Mouse (Mus musculus): Measurements from ENCODE around the gene Prep. TPM values are rescaled to one million over a fixed set of nuclear protein-coding genes. Genes with fewer than 3 reads are reported as not detected.

Prep gene
- polyA plus RNA-seq (2014; fragmentation: Nextera tagmentation; extraction: Ambion mirVana): 18.3 and 25.5 TPM in 2 replicates

GRCm38 (mm10) chr10:45066931-45067308 is at the start of gene Prep:
Gene Prep (plus strand): TSS chr10:45067203.
- peak within 1 kb of the TSS; percentile 51 for H3K4me2 ChIP-seq (ENCODE audit: low read depth, low read length)
- H3K36me3 ChIP-seq (ENCODE audit: control insufficient read depth, insufficient read depth, low read length): no peaks in the 10 kb centered on the region
- H3K9ac ChIP-seq (replicated peaks; ENCODE audit: low read depth, low read length): peak within 1 kb of the TSS; percentile 87
- WGBS: 0% methylated on average over 38 of the region's 57 CpGs
- peak; percentile 96 for ATAC-seq (ENCODE audit: low read depth)
- H3K9me3 ChIP-seq (ENCODE audit: control insufficient read depth, low read length): no peaks in the 10 kb centered on the region
- no peaks in the 10 kb centered on the region for H3K27me3 ChIP-seq (ENCODE audit: control insufficient read depth, insufficient read depth, low read length)
- H3K4me1 ChIP-seq (ENCODE audit: control insufficient read depth, insufficient read depth, low read length): peaks cover 11% of the 10 kb centered on the region; the same call in 1 of the 2 replicates
- peak within 1 kb of the TSS; percentile 95 for H3K4me3 ChIP-seq (ENCODE audit: low read depth, low read length)
- H3K27ac ChIP-seq (ENCODE audit: low read depth, low read length): peak within 1 kb of the TSS; percentile 78

- ATAC-seq (ENCODE audit: low read depth): no peak
- no peak overlapping the region for H3K4me2 ChIP-seq (ENCODE audit: low read depth, low read length)
- H3K9ac ChIP-seq (replicated peaks; ENCODE audit: low read depth, low read length): no peak overlapping the region
- 92% methylated on average over 13 of the region's 13 CpGs for WGBS
- H3K27ac ChIP-seq (ENCODE audit: low read depth, low read length): no peak overlapping the region
- H3K27me3 ChIP-seq (ENCODE audit: control insufficient read depth, insufficient read depth, low read length): no peaks in the 10 kb centered on the region
- H3K4me1 ChIP-seq (ENCODE audit: control insufficient read depth, insufficient read depth, low read length): no peaks in the 10 kb centered on the region
- H3K4me3 ChIP-seq (ENCODE audit: low read depth, low read length): no peak overlapping the region
- no peaks in the 10 kb centered on the region; the same call in 1 of the 2 replicates for H3K9me3 ChIP-seq (ENCODE audit: control insufficient read depth, low read length)
- H3K36me3 ChIP-seq (ENCODE audit: control insufficient read depth, insufficient read depth, low read length): no peaks in the 10 kb centered on the region
These were observed 49.7 kb upstream of the Prep start for GRCm38 (mm10) chr10:45017352-45017751.

DNA sequence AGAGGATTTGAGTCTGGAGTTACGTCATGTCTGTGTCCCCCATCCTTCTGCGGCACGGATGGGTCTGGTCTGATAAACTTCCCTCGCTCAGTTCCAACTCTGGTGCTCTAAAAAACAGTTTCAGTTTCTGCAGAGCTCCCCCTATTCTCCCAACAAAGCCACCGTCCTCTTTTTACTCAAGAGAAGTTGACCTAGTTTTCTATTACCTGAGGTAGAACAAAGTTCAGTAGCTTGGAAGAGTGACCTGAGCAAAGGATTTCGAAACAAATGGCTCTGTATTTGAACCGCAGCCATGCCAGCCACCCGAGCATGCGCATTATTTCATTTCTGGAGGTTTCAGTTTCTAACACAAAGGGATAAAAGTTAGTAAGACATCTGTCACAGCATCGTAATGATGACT is 49.2 kb upstream of the Prep start:
- 91% methylated on average over 10 of the region's 10 CpGs for WGBS
- Histone ChIP-seq H3K9ac (replicated peaks; ENCODE audit: low read depth, low read length) (no peak overlapping the region), H3K4me2 (ENCODE audit: low read depth, low read length) (no peak overlapping the region), H3K4me3 (ENCODE audit: low read depth, low read length) (no peak overlapping the region), H3K27me3 (ENCODE audit: control insufficient read depth, insufficient read depth, low read length) (no peaks in the 10 kb centered on the region), H3K27ac (ENCODE audit: low read depth, low read length) (no peak overlapping the region), H3K4me1 (ENCODE audit: control insufficient read depth, insufficient read depth, low read length) (no peaks in the 10 kb centered on the region), H3K9me3 (ENCODE audit: control insufficient read depth, low read length) (no peaks in the 10 kb centered on the region; the same call in 1 of the 2 replicates), H3K36me3 (ENCODE audit: control insufficient read depth, insufficient read depth, low read length) (no peaks in the 10 kb centered on the region)
- no peak for ATAC-seq (ENCODE audit: low read depth)

DNA sequence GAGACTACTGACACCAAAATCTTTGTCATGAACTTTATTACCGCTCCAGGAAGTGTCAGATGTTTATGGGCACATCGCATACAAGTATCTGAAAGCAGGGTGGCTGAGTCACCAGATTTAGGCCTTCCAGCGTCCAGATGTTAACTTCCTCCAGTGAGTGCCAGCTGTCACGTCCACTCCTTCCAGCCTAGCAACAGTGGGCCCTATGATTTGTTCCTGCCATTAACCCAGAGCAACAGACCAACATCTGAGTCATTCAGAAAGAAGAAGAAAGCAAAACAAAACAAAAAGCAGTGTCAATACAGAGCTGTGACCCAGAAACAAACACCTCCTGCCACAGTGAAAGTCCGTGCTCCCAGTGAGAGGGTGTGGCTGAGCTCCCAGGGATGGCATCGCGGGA is 47.6 kb upstream of the Prep start:
- WGBS: 30% methylated on average over 7 of the region's 7 CpGs

GRCm38 (mm10) chr10:45019849-45020248 is 47.2 kb upstream of the Prep start:
- Histone ChIP-seq H3K27ac (ENCODE audit: low read depth, low read length) (no peak overlapping the region), H3K9me3 (ENCODE audit: control insufficient read depth, low read length) (no peaks in the 10 kb centered on the region; the same call in 1 of the 2 replicates), H3K4me2 (ENCODE audit: low read depth, low read length) (no peak overlapping the region), H3K27me3 (ENCODE audit: control insufficient read depth, insufficient read depth, low read length) (no peaks in the 10 kb centered on the region), H3K4me3 (ENCODE audit: low read depth, low read length) (no peak overlapping the region), H3K9ac (replicated peaks; ENCODE audit: low read depth, low read length) (no peak overlapping the region), H3K36me3 (ENCODE audit: control insufficient read depth, insufficient read depth, low read length) (no peaks in the 10 kb centered on the region), H3K4me1 (ENCODE audit: control insufficient read depth, insufficient read depth, low read length) (no peaks in the 10 kb centered on the region)
- 84% methylated on average over 10 of the region's 10 CpGs for WGBS
- no peak for ATAC-seq (ENCODE audit: low read depth)

More for the DNA sequence above, 47.6 kb upstream of the Prep start:
- H3K4me2 ChIP-seq (ENCODE audit: low read depth, low read length): no peak overlapping the region
- no peaks in the 10 kb centered on the region for H3K36me3 ChIP-seq (ENCODE audit: control insufficient read depth, insufficient read depth, low read length)
- no peaks in the 10 kb centered on the region for H3K27me3 ChIP-seq (ENCODE audit: control insufficient read depth, insufficient read depth, low read length)
- H3K27ac ChIP-seq (ENCODE audit: low read depth, low read length): no peak overlapping the region
- no peaks in the 10 kb centered on the region; the same call in 1 of the 2 replicates for H3K9me3 ChIP-seq (ENCODE audit: control insufficient read depth, low read length)
- H3K9ac ChIP-seq (replicated peaks; ENCODE audit: low read depth, low read length): no peak overlapping the region
- H3K4me1 ChIP-seq (ENCODE audit: control insufficient read depth, insufficient read depth, low read length): no peaks in the 10 kb centered on the region
- no peak overlapping the region for H3K4me3 ChIP-seq (ENCODE audit: low read depth, low read length)
- no peak for ATAC-seq (ENCODE audit: low read depth)

DNA sequence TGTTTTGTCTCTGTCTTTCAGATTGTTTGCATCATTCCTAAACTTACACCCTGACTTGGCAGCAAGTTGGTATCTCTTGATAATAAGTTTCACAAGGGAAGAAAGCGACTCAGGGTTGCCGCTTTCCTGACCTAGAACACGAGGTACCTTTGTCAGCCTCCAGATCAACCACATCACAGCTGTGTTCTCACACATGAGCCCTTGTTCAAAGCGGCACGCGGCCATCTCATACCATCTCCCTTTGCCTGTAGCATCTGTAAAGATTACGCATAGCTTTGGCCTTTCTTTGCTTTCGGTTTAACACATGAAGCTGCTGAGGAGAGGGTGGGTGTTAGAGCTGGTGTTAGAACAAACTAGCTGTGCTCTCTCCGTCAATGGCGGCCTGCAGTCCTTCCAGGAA is 46.7 kb upstream of the Prep start:
- H3K9ac ChIP-seq (replicated peaks; ENCODE audit: low read depth, low read length): no peak overlapping the region
- 91% methylated on average over 10 of the region's 10 CpGs for WGBS
- H3K9me3 ChIP-seq (ENCODE audit: control insufficient read depth, low read length): no peaks in the 10 kb centered on the region; the same call in 1 of the 2 replicates
- no peak overlapping the region for H3K4me3 ChIP-seq (ENCODE audit: low read depth, low read length)
- H3K36me3 ChIP-seq (ENCODE audit: control insufficient read depth, insufficient read depth, low read length): no peaks in the 10 kb centered on the region
- no peaks in the 10 kb centered on the region for H3K4me1 ChIP-seq (ENCODE audit: control insufficient read depth, insufficient read depth, low read length)
- no peak overlapping the region for H3K27ac ChIP-seq (ENCODE audit: low read depth, low read length)
- no peaks in the 10 kb centered on the region for H3K27me3 ChIP-seq (ENCODE audit: control insufficient read depth, insufficient read depth, low read length)
- no peak overlapping the region for H3K4me2 ChIP-seq (ENCODE audit: low read depth, low read length)
- no peak for ATAC-seq (ENCODE audit: low read depth)

DNA sequence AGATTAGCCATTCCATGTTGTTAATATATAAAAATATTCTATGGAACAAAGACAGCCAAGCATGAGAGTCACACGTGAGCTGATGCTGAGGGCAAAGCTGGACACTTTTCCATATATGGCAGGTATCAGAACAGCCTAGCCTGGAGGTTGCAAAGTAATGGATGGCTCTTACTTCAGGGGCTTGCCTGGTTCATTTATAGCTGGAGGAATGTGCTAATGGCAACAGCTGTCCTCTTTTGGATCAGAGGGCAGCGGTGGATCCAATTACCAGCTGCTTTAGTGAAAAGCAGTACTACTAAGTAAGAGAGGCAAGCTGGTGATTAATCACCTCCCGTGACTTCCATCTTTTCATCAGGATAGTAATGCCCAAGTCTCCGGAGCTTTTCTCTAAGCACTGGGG is 41.8 kb upstream of the Prep start:
- ATAC-seq (ENCODE audit: low read depth): no peak; the same call in 1 of the 2 replicates
- Histone ChIP-seq H3K4me1 (ENCODE audit: control insufficient read depth, insufficient read depth, low read length) (no peaks in the 10 kb centered on the region), H3K9ac (replicated peaks; ENCODE audit: low read depth, low read length) (no peak overlapping the region), H3K27me3 (ENCODE audit: control insufficient read depth, insufficient read depth, low read length) (no peaks in the 10 kb centered on the region), H3K36me3 (ENCODE audit: control insufficient read depth, insufficient read depth, low read length) (no peaks in the 10 kb centered on the region), H3K27ac (ENCODE audit: low read depth, low read length) (no peak overlapping the region), H3K4me2 (ENCODE audit: low read depth, low read length) (no peak overlapping the region), H3K9me3 (ENCODE audit: control insufficient read depth, low read length) (no peaks in the 10 kb centered on the region), H3K4me3 (ENCODE audit: low read depth, low read length) (no peak overlapping the region)
- 11% methylated on average over 4 of the region's 4 CpGs for WGBS

DNA sequence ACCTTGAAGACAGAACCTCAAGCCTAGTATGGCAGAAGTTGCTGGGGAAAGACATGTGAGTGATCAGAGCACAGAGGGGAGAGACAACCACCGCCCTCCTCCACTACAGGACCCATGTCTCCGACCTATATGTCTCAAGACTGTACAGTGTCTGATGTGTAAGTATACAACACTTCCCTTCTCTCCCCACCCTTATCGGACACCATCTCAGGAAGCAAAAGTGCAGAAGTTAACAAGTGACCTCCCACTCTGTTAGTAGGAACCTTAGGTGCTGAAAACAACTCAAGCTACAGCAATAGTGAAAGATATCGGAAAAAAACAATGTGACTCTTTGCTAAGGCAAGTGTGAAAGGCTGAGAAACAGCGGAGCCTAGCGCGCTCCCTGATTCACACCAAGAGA is 40.1 kb upstream of the Prep start:
- Histone ChIP-seq H3K9me3 (ENCODE audit: control insufficient read depth, low read length) (no peaks in the 10 kb centered on the region), H3K4me3 (ENCODE audit: low read depth, low read length) (no peak overlapping the region), H3K4me2 (ENCODE audit: low read depth, low read length) (no peak overlapping the region), H3K27ac (ENCODE audit: low read depth, low read length) (no peak overlapping the region), H3K9ac (replicated peaks; ENCODE audit: low read depth, low read length) (no peak overlapping the region), H3K4me1 (ENCODE audit: control insufficient read depth, insufficient read depth, low read length) (no peaks in the 10 kb centered on the region), H3K36me3 (ENCODE audit: control insufficient read depth, insufficient read depth, low read length) (no peaks in the 10 kb centered on the region), H3K27me3 (ENCODE audit: control insufficient read depth, insufficient read depth, low read length) (no peaks in the 10 kb centered on the region)
- 98% methylated on average over 7 of the region's 7 CpGs for WGBS
- ATAC-seq (ENCODE audit: low read depth): no peak

DNA sequence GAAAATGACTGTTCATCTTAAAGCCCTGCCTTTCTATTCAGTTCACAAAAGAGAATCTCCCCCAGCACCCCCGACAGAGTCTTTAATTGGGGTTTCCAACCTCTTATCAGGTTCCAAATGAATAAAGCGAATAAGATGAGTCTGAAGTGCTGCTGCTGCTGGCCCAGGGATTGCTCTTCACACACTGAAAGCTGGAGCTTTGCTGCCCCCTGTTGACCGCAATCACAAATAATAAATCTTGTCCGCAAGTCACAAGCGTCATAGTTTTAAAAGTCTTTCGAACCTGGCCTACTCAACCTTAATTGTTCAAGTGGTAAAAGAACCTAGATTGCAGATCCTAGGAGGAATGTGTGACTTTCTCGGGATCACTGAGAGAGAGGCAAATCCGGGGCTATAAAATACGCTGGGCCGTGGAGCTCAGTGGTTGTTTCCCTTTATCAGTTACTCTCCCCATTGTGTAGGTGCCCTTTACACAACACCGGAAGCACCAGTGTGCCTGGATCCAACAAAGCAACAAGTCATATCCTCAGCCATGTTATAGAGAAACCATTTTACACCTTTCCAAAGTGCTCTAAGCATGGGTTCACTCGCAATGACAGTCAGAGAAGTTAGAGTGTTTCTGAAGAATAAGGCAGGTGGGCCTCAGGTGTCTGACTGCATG is 21.6 kb upstream of the Prep start:
- Histone ChIP-seq H3K36me3 (ENCODE audit: control insufficient read depth, insufficient read depth, low read length) (no peaks in the 10 kb centered on the region), H3K27me3 (ENCODE audit: control insufficient read depth, insufficient read depth, low read length) (no peaks in the 10 kb centered on the region), H3K4me2 (ENCODE audit: low read depth, low read length) (0 out of 2 replicates have a peak overlapping the region, but pooled peaks have one; percentile 25), H3K4me1 (ENCODE audit: control insufficient read depth, insufficient read depth, low read length) (no peaks in the 10 kb centered on the region), H3K9ac (replicated peaks; ENCODE audit: low read depth, low read length) (no peak overlapping the region), H3K27ac (ENCODE audit: low read depth, low read length) (no peak overlapping the region), H3K4me3 (ENCODE audit: low read depth, low read length) (no peak overlapping the region), H3K9me3 (ENCODE audit: control insufficient read depth, low read length) (no peaks in the 10 kb centered on the region)
- peak; percentile 83 for ATAC-seq (ENCODE audit: low read depth)
- 24% methylated on average over 12 of the region's 12 CpGs for WGBS
